14 mouse cellular contexts compared by ENCODE assay signal in the genomic region with DNA sequence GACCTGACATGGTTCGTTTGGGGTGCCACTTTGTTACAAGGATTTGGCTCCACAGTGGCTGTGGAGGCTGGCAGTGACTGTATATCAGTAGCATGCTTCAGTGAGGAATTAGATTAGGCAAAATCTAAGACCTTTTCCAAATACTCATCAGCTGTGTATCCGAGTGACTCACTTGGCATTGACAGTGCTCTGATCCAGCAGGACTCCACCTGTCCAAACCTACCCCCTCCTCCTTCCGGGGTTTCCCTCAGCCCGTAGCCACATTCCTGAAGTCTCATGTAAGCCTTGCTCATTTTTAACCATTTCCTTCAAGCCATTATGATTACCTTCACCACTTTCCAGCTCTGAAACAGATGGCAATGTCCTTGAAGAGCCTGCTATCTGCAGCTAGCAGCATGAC. TPM values are rescaled to one million over a fixed set of nuclear protein-coding genes. Genes with fewer than 3 reads are reported as not detected.
A peak's percentile ranks its signal among the peaks of the same experiment; 100 is the strongest.
DNase-seq lines count a peak whose midpoint lies in the region; ATAC-seq and TF ChIP-seq lines count a peak whose summit lies in the region.
"Had no signal": no experiment of that assay in that cellular context is flagged by ENCODE, and none has a peak within 500 bp of the region (broad histone marks: within the 10 kb centered on the region; RNA-seq: fewer than 3 reads in every experiment).

No protein-coding gene starts in this region.

- H3K9ac ChIP-seq in hindbrain, embryonic 16.5 days (ENCODE audit: low read depth, low read length) = no peak overlapping the region
- H3K9ac ChIP-seq in midbrain, embryonic 14.5 days (replicated peaks; ENCODE audit: low read length) = no peak overlapping the region
- H3K9ac ChIP-seq: embryonic facial prominence, embryonic 12.5 days had no signal

- H3K9me3 ChIP-seq in hindbrain, embryonic 16.5 days (ENCODE audit: control insufficient read depth, low read length) = no peaks in the 10 kb centered on the region
- no peaks in the 10 kb centered on the region for H3K9me3 ChIP-seq in midbrain, embryonic 14.5 days (ENCODE audit: control insufficient read depth, low read length)
- H3K9me3 ChIP-seq: embryonic facial prominence, embryonic 12.5 days; limb, embryonic 10.5 days had no signal

- 60% methylated on average over 4 of the region's 4 CpGs for WGBS in hindbrain, embryonic 16.5 days
- 84% methylated on average over 4 of the region's 4 CpGs for WGBS in midbrain, embryonic 14.5 days

- H3K27ac ChIP-seq in left cerebral cortex, adult 2 months = no peak overlapping the region
- no peak overlapping the region for H3K27ac ChIP-seq in hindbrain, embryonic 16.5 days (ENCODE audit: low read depth, low read length)
- no peak overlapping the region for H3K27ac ChIP-seq in midbrain, embryonic 14.5 days (replicated peaks; ENCODE audit: low read depth, low read length)
- H3K27ac ChIP-seq: embryonic facial prominence, embryonic 12.5 days; limb, embryonic 10.5 days had no signal

- H3K27me3 ChIP-seq in hindbrain, embryonic 16.5 days (replicated peaks; ENCODE audit: control insufficient read depth, insufficient read depth, low read length) = no peaks in the 10 kb centered on the region
- no peaks in the 10 kb centered on the region for H3K27me3 ChIP-seq in midbrain, embryonic 14.5 days (ENCODE audit: control insufficient read depth, insufficient read depth, low read length)

- peak; percentile 33 to 57 for DNase-seq in cerebellum, postnatal 25 days
- no peak for DNase-seq in cerebellum, adult 8-10 months
- no peak for DNase-seq in left cerebral cortex, adult 2 months (ENCODE audit: extremely low spot score in 1 of 2, low spot score in 2 of 2)
- DNase-seq in left cerebral cortex, postnatal 36 days (ENCODE audit: low spot score in 2 of 2) = no peak
- DNase-seq in midbrain, embryonic 14.5 days = no peak
- no peak for DNase-seq in urinary bladder, postnatal 10 days (ENCODE audit: low spot score)
- DNase-seq in thymus, adult 18-20 months = no peak
- DNase-seq: adrenal gland, adult 2 months; heart, adult 18-20 months; kidney, adult 18-20 months had no signal

- H3K36me3 ChIP-seq in hindbrain, embryonic 16.5 days (ENCODE audit: control insufficient read depth, insufficient read depth, low read length) = no peaks in the 10 kb centered on the region
- H3K36me3 ChIP-seq in midbrain, embryonic 14.5 days (ENCODE audit: control insufficient read depth, insufficient read depth, low read length) = no peaks in the 10 kb centered on the region
- H3K36me3 ChIP-seq: embryonic facial prominence, embryonic 12.5 days; limb, embryonic 10.5 days had no signal

- H3K4me1 ChIP-seq in hindbrain, embryonic 16.5 days (ENCODE audit: control insufficient read depth, insufficient read depth, low read depth, low read length) = peaks cover 36% of the 10 kb centered on the region
- H3K4me1 ChIP-seq in midbrain, embryonic 14.5 days (ENCODE audit: control insufficient read depth, insufficient read depth, low read length) = peaks cover 47% of the 10 kb centered on the region

- peak overlapping the region; percentile 80 for H3K4me3 ChIP-seq in left cerebral cortex, adult 2 months
- H3K4me3 ChIP-seq in hindbrain, embryonic 16.5 days (ENCODE audit: low read length) = no peak overlapping the region
- peak overlapping the region; percentile 8; the same call in 1 of the 2 replicates for H3K4me3 ChIP-seq in midbrain, embryonic 14.5 days (replicated peaks; ENCODE audit: low read depth, low read length)
- H3K4me3 ChIP-seq: embryonic facial prominence, embryonic 12.5 days; limb, embryonic 10.5 days had no signal

- H3K4me2 ChIP-seq in hindbrain, embryonic 16.5 days (ENCODE audit: low read length) = peak overlapping the region; percentile 94
- peak overlapping the region; percentile 75 for H3K4me2 ChIP-seq in midbrain, embryonic 14.5 days (ENCODE audit: low read length)
- H3K4me2 ChIP-seq: embryonic facial prominence, embryonic 12.5 days had no signal

- TF ChIP-seq CTCF in left cerebral cortex, adult 2 months (IDR thresholded peaks at IDR 0.05) = no peak

- intact Hi-C loops in left cerebral cortex, adult 2 months (cut with DNase I) = loop anchor here (10.0 kb wide), 1 partner anchor 271 kb away; no protein-coding TSS in a partner anchor
- intact Hi-C loops in left cerebral cortex, postnatal 36 days (cut with DNase I) = loop anchor here (2.0 to 10.0 kb wide), 2 partner anchors 87 to 251 kb away; no protein-coding TSS in a partner anchor

- no peak for ATAC-seq in hindbrain, embryonic 16.5 days
- ATAC-seq in midbrain, embryonic 14.5 days (ENCODE audit: low FRiP score, low TSS enrichment) = no peak

RNA-seq across cellular contexts. Expression of a gene that starts 3.2 kb away (rescaled TPM):
- 100 to 1,000 TPM; 171 to 190 TPM for total RNA-seq in left cerebral cortex, adult 2 months (2021)
- 100 to 1,000 TPM; 158 to 197 TPM for total RNA-seq in left cerebral cortex, postnatal 36 days (2021)
- 50.8 and 55.2 TPM in 2 replicates for polyA plus RNA-seq in hindbrain, embryonic 16.5 days (2015; fragmentation: Nextera tagmentation; extraction: Ambion mirVana)
- polyA plus RNA-seq in midbrain, embryonic 14.5 days (2014; fragmentation: Nextera tagmentation; extraction: Ambion mirVana) = 42.0 and 54.7 TPM in 2 replicates
- polyA plus RNA-seq: C2C12 had no signal

Comparison
In these comparisons a context has a peak if more than half of its experiments do, and no peak if none do; other contexts are left out.
1. DNase-seq: peak in cerebellum, postnatal 25 days (2 of 2); none in cerebellum, adult 8-10 months (single experiment), left cerebral cortex, adult 2 months (0 of 2), left cerebral cortex, postnatal 36 days (0 of 2), midbrain, embryonic 14.5 days (single experiment), urinary bladder, postnatal 10 days (single experiment) and thymus, adult 18-20 months (0 of 2).